Mouse (Mus musculus): Measurements from ENCODE around the gene Cd164l2. TPM values are rescaled to one million over a fixed set of nuclear protein-coding genes. Genes with fewer than 3 reads are reported as not detected.

Cd164l2 gene
- polyA plus RNA-seq, 1 experiment: 9.6 TPM

GRCm38 (mm10) chr4:133247806-133248449 is 36.0 kb downstream of the Cd164l2 start:
- Histone ChIP-seq H3K4me1 (ENCODE audit: control insufficient read depth, insufficient read depth, low read length) (no peaks in the 10 kb centered on the region), H3K9me3 (replicated peaks; ENCODE audit: control insufficient read depth, insufficient read depth, low read length, poor library complexity, severe bottlenecking) (no peaks in the 10 kb centered on the region), H3K9ac (ENCODE audit: low read depth, poor library complexity, severe bottlenecking) (no peak overlapping the region), H3K36me3 (ENCODE audit: control insufficient read depth, insufficient read depth, low read length, poor library complexity, severe bottlenecking) (no peaks in the 10 kb centered on the region), H3K27ac (ENCODE audit: insufficient read depth, low read length) (no peak overlapping the region), H3K4me3 (ENCODE audit: low read depth, low read length) (no peak overlapping the region), H3K27me3 (ENCODE audit: control insufficient read depth, insufficient read depth, low read length, poor library complexity, severe bottlenecking) (no peaks in the 10 kb centered on the region)
- TF ChIP-seq CTCF (IDR thresholded peaks at IDR 0.05; ENCODE audit: low read depth, low read length) (no peak), POLR2A (IDR thresholded peaks at IDR 0.05; ENCODE audit: insufficient read depth, low read length) (no peak)

- no peaks in the 10 kb centered on the region for H3K9me3 ChIP-seq (replicated peaks; ENCODE audit: control insufficient read depth, insufficient read depth, low read length, poor library complexity, severe bottlenecking)
- peak overlapping the region; percentile 11; the same call in 1 of the 2 replicates for H3K9ac ChIP-seq (ENCODE audit: low read depth, poor library complexity, severe bottlenecking)
- no peaks in the 10 kb centered on the region for H3K27me3 ChIP-seq (ENCODE audit: control insufficient read depth, insufficient read depth, low read length, poor library complexity, severe bottlenecking)
- no peaks in the 10 kb centered on the region for H3K4me1 ChIP-seq (ENCODE audit: control insufficient read depth, insufficient read depth, low read length)
- TF ChIP-seq POLR2A (IDR thresholded peaks at IDR 0.05; ENCODE audit: insufficient read depth, low read length) (no peak), CTCF (IDR thresholded peaks at IDR 0.05; ENCODE audit: low read depth, low read length) (peak; percentile 65), EP300 (IDR thresholded peaks at IDR 0.05; ENCODE audit: insufficient read depth, low read depth, low read length) (0 out of 2 replicates have a peak, but pooled peaks have one; percentile 7)
- H3K36me3 ChIP-seq (ENCODE audit: control insufficient read depth, insufficient read depth, low read length, poor library complexity, severe bottlenecking): no peaks in the 10 kb centered on the region
- H3K27ac ChIP-seq (ENCODE audit: insufficient read depth, low read length): no peak overlapping the region
- H3K4me3 ChIP-seq (ENCODE audit: low read depth, low read length): peak overlapping the region; percentile 54
Measured at GRCm38 (mm10) chr4:133250609-133251008, 38.7 kb downstream of the Cd164l2 start.

GRCm38 (mm10) chr4:133251214-133251613 is 39.3 kb downstream of the Cd164l2 start:
- H3K4me1 ChIP-seq (ENCODE audit: control insufficient read depth, insufficient read depth, low read length): no peaks in the 10 kb centered on the region
- H3K36me3 ChIP-seq (ENCODE audit: control insufficient read depth, insufficient read depth, low read length, poor library complexity, severe bottlenecking): no peaks in the 10 kb centered on the region
- H3K27ac ChIP-seq (ENCODE audit: insufficient read depth, low read length): no peak overlapping the region
- TF ChIP-seq EP300 (IDR thresholded peaks at IDR 0.05; ENCODE audit: insufficient read depth, low read depth, low read length) (no peak), POLR2A (IDR thresholded peaks at IDR 0.05; ENCODE audit: insufficient read depth, low read length) (no peak), CTCF (IDR thresholded peaks at IDR 0.05; ENCODE audit: low read depth, low read length) (peak; percentile 0)
- H3K9ac ChIP-seq (ENCODE audit: low read depth, poor library complexity, severe bottlenecking): peak overlapping the region; percentile 6; the same call in 1 of the 2 replicates
- H3K27me3 ChIP-seq (ENCODE audit: control insufficient read depth, insufficient read depth, low read length, poor library complexity, severe bottlenecking): no peaks in the 10 kb centered on the region
- no peaks in the 10 kb centered on the region for H3K9me3 ChIP-seq (replicated peaks; ENCODE audit: control insufficient read depth, insufficient read depth, low read length, poor library complexity, severe bottlenecking)
- H3K4me3 ChIP-seq (ENCODE audit: low read depth, low read length): peak overlapping the region; percentile 54

- Histone ChIP-seq H3K27me3 (ENCODE audit: control insufficient read depth, insufficient read depth, low read length, poor library complexity, severe bottlenecking) (no peaks in the 10 kb centered on the region), H3K9ac (ENCODE audit: low read depth, poor library complexity, severe bottlenecking) (no peak overlapping the region), H3K4me1 (ENCODE audit: control insufficient read depth, insufficient read depth, low read length) (no peaks in the 10 kb centered on the region), H3K27ac (ENCODE audit: insufficient read depth, low read length) (no peak overlapping the region), H3K9me3 (replicated peaks; ENCODE audit: control insufficient read depth, insufficient read depth, low read length, poor library complexity, severe bottlenecking) (no peaks in the 10 kb centered on the region), H3K4me3 (ENCODE audit: low read depth, low read length) (no peak overlapping the region), H3K36me3 (ENCODE audit: control insufficient read depth, insufficient read depth, low read length, poor library complexity, severe bottlenecking) (no peaks in the 10 kb centered on the region)
- TF ChIP-seq EP300 (IDR thresholded peaks at IDR 0.05; ENCODE audit: insufficient read depth, low read depth, low read length) (no peak), POLR2A (IDR thresholded peaks at IDR 0.05; ENCODE audit: insufficient read depth, low read length) (no peak), CTCF (IDR thresholded peaks at IDR 0.05; ENCODE audit: low read depth, low read length) (no peak)
Measured at GRCm38 (mm10) chr4:133252089-133252488, 40.2 kb downstream of the Cd164l2 start.

GRCm38 (mm10) chr4:133253412-133253811 is 41.5 kb downstream of the Cd164l2 start:
- H3K4me1 ChIP-seq (ENCODE audit: control insufficient read depth, insufficient read depth, low read length): peaks cover 5% of the 10 kb centered on the region
- H3K27me3 ChIP-seq (ENCODE audit: control insufficient read depth, insufficient read depth, low read length, poor library complexity, severe bottlenecking): no peaks in the 10 kb centered on the region
- H3K27ac ChIP-seq (ENCODE audit: insufficient read depth, low read length): no peak overlapping the region
- TF ChIP-seq EP300 (IDR thresholded peaks at IDR 0.05; ENCODE audit: insufficient read depth, low read depth, low read length): no peak
- no peak for TF ChIP-seq CTCF (IDR thresholded peaks at IDR 0.05; ENCODE audit: low read depth, low read length)
- TF ChIP-seq POLR2A (IDR thresholded peaks at IDR 0.05; ENCODE audit: insufficient read depth, low read length): no peak
- H3K4me3 ChIP-seq (ENCODE audit: low read depth, low read length): no peak overlapping the region
- no peaks in the 10 kb centered on the region for H3K36me3 ChIP-seq (ENCODE audit: control insufficient read depth, insufficient read depth, low read length, poor library complexity, severe bottlenecking)
- no peaks in the 10 kb centered on the region for H3K9me3 ChIP-seq (replicated peaks; ENCODE audit: control insufficient read depth, insufficient read depth, low read length, poor library complexity, severe bottlenecking)
- H3K9ac ChIP-seq (ENCODE audit: low read depth, poor library complexity, severe bottlenecking): no peak overlapping the region

- Histone ChIP-seq H3K9ac (ENCODE audit: low read depth, poor library complexity, severe bottlenecking) (no peak overlapping the region), H3K36me3 (ENCODE audit: control insufficient read depth, insufficient read depth, low read length, poor library complexity, severe bottlenecking) (no peaks in the 10 kb centered on the region), H3K4me3 (ENCODE audit: low read depth, low read length) (no peak overlapping the region), H3K27ac (ENCODE audit: insufficient read depth, low read length) (no peak overlapping the region), H3K4me1 (ENCODE audit: control insufficient read depth, insufficient read depth, low read length) (peaks cover 5% of the 10 kb centered on the region), H3K27me3 (ENCODE audit: control insufficient read depth, insufficient read depth, low read length, poor library complexity, severe bottlenecking) (no peaks in the 10 kb centered on the region), H3K9me3 (replicated peaks; ENCODE audit: control insufficient read depth, insufficient read depth, low read length, poor library complexity, severe bottlenecking) (no peaks in the 10 kb centered on the region)
- TF ChIP-seq POLR2A (IDR thresholded peaks at IDR 0.05; ENCODE audit: insufficient read depth, low read length) (no peak), CTCF (IDR thresholded peaks at IDR 0.05; ENCODE audit: low read depth, low read length) (no peak), EP300 (IDR thresholded peaks at IDR 0.05; ENCODE audit: insufficient read depth, low read depth, low read length) (no peak)
Measured at GRCm38 (mm10) chr4:133255392-133255791, 43.5 kb downstream of the Cd164l2 start.

Measured in ES-Bruce4 (cell line).